Mouse (Mus musculus) right cerebral cortex, adult 2 months (tissue): ENCODE measurements at regions not wholly inside any gene's neighbourhood (a gene's known extent, or its start where the extent isn't known, plus 50 kb on each side); places are given as distances from the start of the nearest gene placed in this dataset.

ENCODE experiments used
- DNase-seq, 2 experiments: peaks; one replicate each; pipeline ENCODE4 v3.0.0; 2021 to 2022; ENCODE audit warnings: low spot score in 2 of 2

DNA sequence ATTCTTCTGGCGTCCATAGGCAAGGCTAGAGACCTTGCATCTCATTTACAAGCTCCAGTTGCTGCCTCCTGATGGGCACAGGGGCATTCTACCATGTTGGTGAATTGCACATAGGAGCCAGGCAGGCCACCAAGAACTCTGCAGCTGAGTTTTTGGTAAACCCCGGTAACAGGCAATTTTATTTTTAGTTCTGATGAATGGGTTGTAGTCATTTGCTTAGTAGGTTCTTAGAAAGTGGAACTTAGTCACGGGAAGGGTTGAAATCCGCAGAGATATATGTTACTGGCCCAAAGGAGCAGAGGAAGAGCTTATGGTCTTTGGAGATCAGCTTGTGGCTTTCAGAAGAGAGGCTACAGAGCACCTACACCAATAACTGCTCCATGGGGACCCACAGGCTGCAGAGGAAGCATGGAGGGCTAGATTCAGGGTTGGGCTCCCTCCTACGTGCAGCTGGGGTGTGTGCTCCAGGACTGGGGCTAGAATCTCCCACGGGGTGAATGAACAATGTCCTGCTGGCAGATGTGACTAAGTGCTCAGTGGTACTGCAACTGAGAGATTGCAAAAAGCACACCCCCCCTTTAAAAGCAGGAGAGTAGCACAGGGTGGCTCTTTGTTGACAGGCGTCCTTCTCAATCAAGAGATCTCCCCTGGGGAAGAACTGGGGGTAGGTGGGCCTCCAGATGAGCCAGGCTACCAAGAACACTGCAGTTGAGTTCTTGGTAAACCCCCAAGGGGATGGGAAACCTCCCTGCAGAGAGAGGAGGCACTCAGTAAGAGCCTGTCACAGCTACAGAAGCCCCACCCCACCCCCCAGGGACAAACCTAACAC, 65.6 kb upstream of the Med13l start:
- no peak for DNase-seq

DNA sequence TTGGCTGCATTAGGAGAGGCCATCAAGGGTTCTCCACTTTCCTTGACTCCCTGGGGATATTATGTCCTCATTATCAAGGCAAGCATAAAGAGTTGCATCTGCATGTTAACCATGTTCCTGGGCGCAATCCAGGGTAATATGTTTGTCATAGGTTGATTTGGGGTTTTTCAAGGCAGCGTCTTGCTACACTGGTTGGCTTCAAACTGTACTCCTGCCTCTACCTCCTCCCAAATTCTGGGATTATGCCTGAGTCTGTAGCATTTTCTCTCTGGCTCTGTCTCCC, 65.1 kb upstream of the Med13l start:
- no peak for DNase-seq

- no peak for DNase-seq
These were observed 58.9 kb upstream of the Med13l start for GRCm38 (mm10) chr5:118501624-118502023.

DNA sequence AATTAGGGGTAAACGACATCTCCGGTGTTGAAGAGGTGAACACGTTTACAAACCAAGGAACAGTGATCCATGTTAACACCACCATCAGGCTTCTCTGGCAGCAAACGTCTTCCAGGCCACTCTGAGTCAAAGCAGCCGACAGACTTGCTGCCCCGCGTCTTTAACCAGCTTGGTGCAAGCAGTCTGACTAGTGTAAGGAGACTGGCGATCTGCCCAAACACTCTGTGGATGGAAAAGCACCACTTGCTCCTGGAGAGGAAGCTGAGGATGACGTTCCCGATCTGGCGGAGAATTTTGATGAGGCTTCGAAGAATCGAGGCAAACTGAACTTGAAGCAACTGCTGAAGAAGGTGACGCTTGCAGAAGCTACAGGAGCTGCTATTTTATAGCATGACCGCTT, 57.5 kb upstream of the Med13l start:
- DNase-seq, result peak; percentile 15 to 18

DNA sequence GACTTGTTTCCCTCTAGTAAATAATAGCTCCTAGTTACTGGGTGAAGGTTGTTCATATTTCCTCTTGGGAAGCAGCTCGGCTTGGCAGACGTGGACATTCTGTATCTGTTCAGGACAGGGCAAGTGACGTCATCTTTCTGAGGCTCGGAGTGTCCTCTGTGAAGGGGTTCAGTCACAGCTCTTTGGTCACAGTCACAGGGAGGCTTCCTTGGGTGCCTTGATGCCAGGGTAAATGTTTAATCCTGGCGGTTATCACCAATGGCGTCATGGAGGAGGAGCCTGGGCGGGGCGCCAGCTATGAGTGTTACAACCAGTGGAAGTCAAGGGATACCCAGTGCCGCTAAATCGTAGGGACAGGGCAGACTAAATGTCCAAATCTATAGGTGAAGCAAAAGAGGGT, 56.3 kb upstream of the Med13l start:
- no peak for DNase-seq

GRCm38 (mm10) chr5:118504926-118505325, 55.6 kb upstream of the Med13l start:
- no peak for DNase-seq

DNA sequence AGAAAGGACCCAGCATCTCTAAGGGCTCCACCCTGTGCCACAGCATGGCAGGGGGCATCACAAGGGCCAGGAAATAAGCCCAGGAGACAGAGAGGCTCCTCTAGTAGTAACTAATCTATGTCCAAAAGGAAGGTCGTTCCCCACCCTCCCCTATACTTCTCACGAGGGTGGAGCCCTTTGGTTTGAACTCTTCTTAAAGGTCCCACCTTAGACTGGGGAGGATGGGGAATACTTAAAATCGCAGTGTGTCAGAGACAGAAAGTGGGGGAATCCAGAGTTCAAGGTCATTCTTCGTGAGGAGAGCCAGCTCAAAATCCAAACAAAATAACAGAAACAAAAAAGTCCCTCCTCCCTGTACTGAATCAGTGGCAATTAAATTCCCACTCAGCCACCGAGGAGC, 50.6 kb upstream of the Med13l start:
- DNase-seq, result no peak
